Mouse (Mus musculus) heart, embryonic 10.5 days (tissue): ENCODE data around the gene 4933427I04Rik. TPM values are rescaled to one million over a fixed set of nuclear protein-coding genes. Genes with fewer than 3 reads are reported as not detected.

Source experiments
- DNase-seq: peaks from one replicate; pipeline ENCODE4 v3.0.0-alpha.2; 2017; ENCODE audit warnings: low spot score
- H3K27ac ChIP-seq: fragments of 300-500 bp; sonication (generic); 2 replicates; pipeline ENCODE4 v1.5.1; 2016; ENCODE audit warnings: mild to moderate bottlenecking
- H3K27me3 ChIP-seq: fragments of 300-500 bp; sonication (generic); 2 replicates; pipeline ENCODE4 v1.6.1; 2016; ENCODE audit warnings: mild to moderate bottlenecking; ENCODE audit not compliant: poor library complexity, insufficient read depth, severe bottlenecking
- H3K36me3 ChIP-seq: fragments of 300-500 bp; sonication (generic); 2 replicates; pipeline ENCODE4 v1.6.1; 2016; ENCODE audit warnings: mild to moderate bottlenecking, moderate library complexity
- H3K4me1 ChIP-seq: fragments of 300-500 bp; sonication (generic); 2 replicates; pipeline ENCODE4 v1.6.1; 2016; ENCODE audit warnings: mild to moderate bottlenecking
- H3K4me3 ChIP-seq: fragments of 300-500 bp; sonication (generic); 2 replicates; pipeline ENCODE4 v1.5.1; 2016; ENCODE audit warnings: mild to moderate bottlenecking, moderate library complexity
- H3K9me3 ChIP-seq: fragments of 300-500 bp; sonication (generic); 2 replicates; pipeline ENCODE4 v1.6.1; 2016; ENCODE audit warnings: mild to moderate bottlenecking, moderate library complexity
- WGBS: fragments of 180-500 bp; shearing (Covaris S2); methylation state at CpG from one replicate; pipeline ENCODE4 v1.1.7; 2016; 5-methylcytosine and 5-hydroxymethylcytosine counted together
- polyA plus RNA-seq: library from polyadenylated mRNA; unstranded; fragments of >200 nt; fragmentation: Nextera tagmentation; extraction: Ambion mirVana; gene quantifications from 2 replicates; pipeline ENCODE4 v1.2.1, GENCODE M21; 2016

The 4933427I04Rik gene
- 0.06 TPM in 1 of 2 replicates, not detected in the other for polyA plus RNA-seq

- DNase-seq = no peak
- Histone ChIP-seq H3K4me3 (no peak within 1 kb of the TSS), H3K36me3 (no peaks in the 10 kb centered on the region), H3K9me3 (no peaks in the 10 kb centered on the region), H3K27ac (no peak within 1 kb of the TSS), H3K4me1 (no peaks in the 10 kb centered on the region), H3K27me3 (no peaks in the 10 kb centered on the region)
- WGBS = 72% methylated on average over 3 of the region's 3 CpGs
Observed at GRCm38 (mm10) chr4:123859379-123859778, at the start of gene 4933427I04Rik. Gene 4933427I04Rik (plus strand): TSS chr4:123859679.

GRCm38 (mm10) chr4:123810475-123811295 lies 48.8 kb upstream of the 4933427I04Rik start:
- Histone ChIP-seq H3K9me3 (no peaks in the 10 kb centered on the region), H3K27me3 (no peaks in the 10 kb centered on the region), H3K27ac (peak overlapping the region; percentile 49; the same call in 1 of the 2 replicates), H3K4me3 (no peak overlapping the region), H3K4me1 (peaks cover 12% of the 10 kb centered on the region; the same call in 1 of the 2 replicates), H3K36me3 (no peaks in the 10 kb centered on the region)
- 72% methylated on average over 12 of the region's 12 CpGs for WGBS
- no peak for DNase-seq

- Histone ChIP-seq H3K27ac (no peak overlapping the region), H3K36me3 (no peaks in the 10 kb centered on the region), H3K9me3 (no peaks in the 10 kb centered on the region), H3K4me1 (peaks cover 12% of the 10 kb centered on the region; the same call in 1 of the 2 replicates), H3K4me3 (no peak overlapping the region), H3K27me3 (no peaks in the 10 kb centered on the region)
- no peak for DNase-seq
- WGBS = 74% methylated on average over 3 of the region's 3 CpGs
Observed at GRCm38 (mm10) chr4:123812525-123812924, 47.0 kb upstream of the 4933427I04Rik start.

- Histone ChIP-seq H3K4me1 (peaks cover 12% of the 10 kb centered on the region; the same call in 1 of the 2 replicates), H3K27ac (no peak overlapping the region), H3K9me3 (no peaks in the 10 kb centered on the region), H3K4me3 (no peak overlapping the region), H3K27me3 (no peaks in the 10 kb centered on the region), H3K36me3 (no peaks in the 10 kb centered on the region)
- WGBS = 75% methylated on average over 7 of the region's 7 CpGs
- no peak for DNase-seq
Observed at GRCm38 (mm10) chr4:123814030-123814501, 45.4 kb upstream of the 4933427I04Rik start.

- Histone ChIP-seq H3K9me3 (no peaks in the 10 kb centered on the region), H3K27ac (no peak overlapping the region), H3K4me1 (no peaks in the 10 kb centered on the region), H3K4me3 (no peak overlapping the region), H3K36me3 (no peaks in the 10 kb centered on the region), H3K27me3 (no peaks in the 10 kb centered on the region)
- no peak for DNase-seq
- 37% methylated on average over 4 of the region's 4 CpGs for WGBS
Observed at GRCm38 (mm10) chr4:123819093-123819610, 40.3 kb upstream of the 4933427I04Rik start.

- H3K4me1 ChIP-seq = no peaks in the 10 kb centered on the region
- WGBS = 73% methylated on average over 8 of the region's 8 CpGs
Observed at GRCm38 (mm10) chr4:123842126-123842525, 17.4 kb upstream of the 4933427I04Rik start.

GRCm38 (mm10) chr4:123856888-123857287 lies 2.6 kb upstream of the 4933427I04Rik start:
- no peak for DNase-seq
- no peaks in the 10 kb centered on the region for H3K9me3 ChIP-seq
- WGBS = 72% methylated on average over 4 of the region's 4 CpGs

More at GRCm38 (mm10) chr4:123842126-123842525, 17.4 kb upstream of the 4933427I04Rik start:
- no peaks in the 10 kb centered on the region for H3K9me3 ChIP-seq
- no peak overlapping the region for H3K27ac ChIP-seq
- H3K36me3 ChIP-seq = no peaks in the 10 kb centered on the region
- no peaks in the 10 kb centered on the region for H3K27me3 ChIP-seq
- no peak overlapping the region for H3K4me3 ChIP-seq
- DNase-seq = no peak

GRCm38 (mm10) chr4:123858090-123858489 lies 1.4 kb upstream of the 4933427I04Rik start:
- Histone ChIP-seq H3K4me1 (no peaks in the 10 kb centered on the region), H3K9me3 (no peaks in the 10 kb centered on the region), H3K27me3 (no peaks in the 10 kb centered on the region), H3K4me3 (no peak overlapping the region), H3K27ac (no peak overlapping the region), H3K36me3 (no peaks in the 10 kb centered on the region)
- no peak for DNase-seq
- WGBS = 81% methylated on average over 7 of the region's 7 CpGs

More at GRCm38 (mm10) chr4:123856888-123857287, 2.6 kb upstream of the 4933427I04Rik start:
- Histone ChIP-seq H3K27ac (no peak overlapping the region), H3K36me3 (no peaks in the 10 kb centered on the region), H3K4me3 (no peak overlapping the region), H3K27me3 (no peaks in the 10 kb centered on the region), H3K4me1 (no peaks in the 10 kb centered on the region)

GRCm38 (mm10) chr4:123859803-123860202 lies 324 bp downstream of the 4933427I04Rik start:
- Histone ChIP-seq H3K27me3 (no peaks in the 10 kb centered on the region), H3K4me1 (no peaks in the 10 kb centered on the region), H3K9me3 (no peaks in the 10 kb centered on the region), H3K36me3 (no peaks in the 10 kb centered on the region), H3K27ac (no peak overlapping the region), H3K4me3 (no peak overlapping the region)
- 47% methylated on average over 2 of the region's 2 CpGs for WGBS
- no peak for DNase-seq

- Histone ChIP-seq H3K4me3 (no peak overlapping the region), H3K9me3 (no peaks in the 10 kb centered on the region), H3K27ac (no peak overlapping the region), H3K27me3 (no peaks in the 10 kb centered on the region), H3K36me3 (no peaks in the 10 kb centered on the region), H3K4me1 (no peaks in the 10 kb centered on the region)
- no peak for DNase-seq
- WGBS = 73% methylated on average over 5 of the region's 5 CpGs
Observed at GRCm38 (mm10) chr4:123860621-123861020, 1.1 kb downstream of the 4933427I04Rik start.

- 81% methylated on average over 5 of the region's 5 CpGs for WGBS
- no peak overlapping the region for H3K27ac ChIP-seq
- H3K36me3 ChIP-seq = no peaks in the 10 kb centered on the region
- no peaks in the 10 kb centered on the region; the same call in 1 of the 2 replicates for H3K27me3 ChIP-seq
- H3K4me1 ChIP-seq = no peaks in the 10 kb centered on the region
- DNase-seq = no peak
- no peaks in the 10 kb centered on the region for H3K9me3 ChIP-seq
- no peak overlapping the region for H3K4me3 ChIP-seq
Observed at GRCm38 (mm10) chr4:123893726-123894125, 34.2 kb downstream of the 4933427I04Rik start.

- no peak overlapping the region for H3K27ac ChIP-seq
- H3K27me3 ChIP-seq = no peaks in the 10 kb centered on the region; the same call in 1 of the 2 replicates
- no peaks in the 10 kb centered on the region for H3K4me1 ChIP-seq
- no peaks in the 10 kb centered on the region for H3K9me3 ChIP-seq
- DNase-seq = no peak
- no peaks in the 10 kb centered on the region for H3K36me3 ChIP-seq
- WGBS = 88% methylated on average over 4 of the region's 4 CpGs
- no peak overlapping the region for H3K4me3 ChIP-seq
Observed at GRCm38 (mm10) chr4:123894295-123894694, 34.8 kb downstream of the 4933427I04Rik start.

- H3K36me3 ChIP-seq = no peaks in the 10 kb centered on the region
- H3K4me3 ChIP-seq = no peak overlapping the region
- H3K4me1 ChIP-seq = no peaks in the 10 kb centered on the region
- no peak for DNase-seq
- H3K27ac ChIP-seq = no peak overlapping the region
- 12% methylated on average over 5 of the region's 5 CpGs for WGBS
- no peaks in the 10 kb centered on the region; the same call in 1 of the 2 replicates for H3K27me3 ChIP-seq
- no peaks in the 10 kb centered on the region for H3K9me3 ChIP-seq
Observed at GRCm38 (mm10) chr4:123898696-123899095, 39.2 kb downstream of the 4933427I04Rik start.
